Mouse (Mus musculus) induced T-regulatory cell, adult 2 months (primary cell): Measurements from ENCODE around the gene Sae1.
A peak's percentile ranks its signal among the peaks of the same experiment; 100 is the strongest.

Source experiments
- DNase-seq: peaks from one replicate; pipeline ENCODE4 v3.0.0-alpha.2; 2012; ENCODE audit warnings: low read depth

Sae1 gene

GRCm38 (mm10) chr7:16280721-16281120 lies 106.9 kb downstream of the Sae1 start:
- no peak for DNase-seq

- no peak for DNase-seq
Observed at GRCm38 (mm10) chr7:16274922-16275890, 112.4 kb downstream of the Sae1 start.

DNA sequence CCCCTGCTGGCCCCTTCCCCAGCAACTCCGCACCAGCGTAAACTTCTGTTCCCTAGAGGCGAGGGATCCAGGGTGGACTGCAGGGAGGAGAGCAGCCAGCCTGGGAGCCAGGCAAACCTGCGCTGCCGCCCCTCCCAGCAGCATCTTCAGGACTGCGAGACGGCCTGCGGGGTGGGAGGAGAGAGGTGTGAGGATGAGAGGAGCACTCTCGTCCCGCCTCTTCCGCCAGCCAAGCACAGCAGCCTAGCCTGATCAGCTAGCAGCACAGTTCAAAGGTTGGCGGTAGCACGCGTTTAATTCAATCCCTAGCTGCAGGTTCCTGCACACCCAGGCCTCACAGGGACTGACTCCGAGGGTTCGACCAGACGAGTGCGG lies 113.9 kb downstream of the Sae1 start:
- DNase-seq = peak; percentile 93

DNA sequence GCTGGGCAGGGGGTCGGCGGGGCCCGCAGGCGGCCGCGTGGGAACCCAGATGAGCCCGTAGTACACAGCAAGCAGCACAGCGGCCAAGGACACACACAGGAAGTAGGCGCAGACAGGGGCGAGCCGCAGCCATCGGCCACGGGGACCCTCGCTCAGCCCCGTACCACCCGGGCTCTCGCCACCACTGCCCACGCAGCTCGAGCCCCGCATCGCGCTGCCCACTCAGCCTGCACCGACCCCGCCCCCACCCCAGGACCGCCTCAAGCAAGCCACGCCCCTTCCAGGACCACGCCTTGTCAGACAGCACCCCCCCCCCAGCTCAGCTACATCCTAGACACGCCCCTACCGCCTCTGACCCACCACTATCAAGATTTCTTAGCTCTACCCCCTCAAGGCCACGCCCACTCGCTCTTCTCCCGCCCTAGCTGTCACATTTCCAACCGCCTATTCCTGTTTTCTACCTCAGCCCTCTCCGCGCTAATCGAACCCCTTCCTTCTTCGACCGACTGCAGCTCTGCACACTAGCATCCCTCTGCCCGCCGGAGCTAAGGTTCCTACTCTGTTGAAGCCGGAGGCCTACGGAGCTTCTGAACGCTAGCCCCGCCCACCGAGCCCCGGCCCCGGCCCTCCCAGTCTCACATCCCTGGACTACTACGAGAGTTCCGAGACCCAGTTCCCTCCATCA lies 114.4 kb downstream of the Sae1 start, which contains the start of gene Inafm1:
Gene Inafm1, minus strand, starts transcription at position 537 of the 685 bp plus-strand sequence.
- peak; percentile 97 for DNase-seq

DNA sequence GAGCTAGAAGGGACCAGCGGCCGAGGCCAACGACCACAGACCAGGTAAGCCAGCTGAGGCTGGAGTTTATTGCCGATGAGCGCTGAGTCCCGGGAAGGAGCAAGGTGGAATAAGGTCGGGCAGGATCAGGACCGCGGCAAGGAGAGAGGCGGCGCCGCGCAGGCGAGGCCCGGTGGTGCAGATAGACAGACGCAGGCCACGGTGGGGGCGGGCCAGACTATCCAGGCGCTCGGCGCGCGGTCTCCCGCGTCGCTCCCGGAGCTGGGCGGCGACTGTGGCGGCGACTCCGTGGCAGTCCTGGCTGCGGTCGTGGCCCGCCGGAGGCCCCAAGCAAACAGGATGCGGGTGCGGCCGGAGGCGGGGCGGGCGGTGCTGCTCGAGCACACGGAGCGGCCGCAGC lies 114.9 kb downstream of the Sae1 start:
- DNase-seq = peak; percentile 83

DNA sequence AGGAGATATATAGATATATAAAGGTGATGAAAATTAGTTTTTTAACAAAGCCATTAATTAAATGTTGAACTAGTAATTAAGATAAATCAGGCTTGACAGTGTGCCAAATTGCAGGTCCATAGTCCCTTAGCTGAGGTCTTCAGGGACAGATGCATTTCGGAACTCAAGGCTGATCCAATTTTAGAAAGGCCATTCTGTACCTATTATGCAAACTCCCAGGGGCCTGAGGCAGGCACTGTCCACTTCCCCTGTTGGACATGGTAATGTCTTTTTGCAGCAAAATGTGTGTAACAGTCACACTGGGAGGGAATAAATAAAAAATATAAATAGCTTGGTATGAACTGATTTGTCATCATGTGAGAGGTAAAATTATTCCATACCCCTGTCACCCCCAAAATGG lies 116.5 kb downstream of the Sae1 start:
- DNase-seq = no peak
